Mouse (Mus musculus) erythroblast, embryonic 14.5 days (primary cell): ENCODE results near the gene Bzw1. TPM values are rescaled to one million over a fixed set of nuclear protein-coding genes. Genes with fewer than 3 reads are reported as not detected.
A peak's percentile ranks its signal among the peaks of the same experiment; 100 is the strongest.

Experiments used
- H3K27me3 ChIP-seq: 2 replicates; pipeline ENCODE4 v1.6.1; 2012; ENCODE audit warnings: inconsistent platforms; ENCODE audit not compliant: control insufficient read depth
- H3K36me3 ChIP-seq: 2 replicates; pipeline ENCODE4 v1.6.1; 2012; ENCODE audit warnings: mild to moderate bottlenecking, inconsistent platforms; ENCODE audit not compliant: control insufficient read depth
- H3K4me1 ChIP-seq: 2 replicates; pipeline ENCODE4 v1.6.1; 2012; ENCODE audit warnings: inconsistent platforms; ENCODE audit not compliant: control insufficient read depth
- H3K4me3 ChIP-seq: replicated peaks from 2 replicates; pipeline ENCODE3; 2012; ENCODE audit warnings: moderate library complexity, mild to moderate bottlenecking, inconsistent platforms
- H3K9me3 ChIP-seq: 2 replicates; pipeline ENCODE4 v1.6.1; 2012; ENCODE audit warnings: low read length, inconsistent platforms, mixed read lengths; ENCODE audit not compliant: control insufficient read depth
- GATA1 ChIP-seq: IDR thresholded peaks from 2 replicates; pipeline ENCODE4 v1.6.1; 2012; ENCODE audit warnings: low read length, inconsistent platforms, mixed read lengths
- TAL1 ChIP-seq: IDR thresholded peaks from 3 replicates; pipeline ENCODE4 v1.6.1; 2012; ENCODE audit warnings: low read length, inconsistent platforms, mixed read lengths
- polyA plus RNA-seq: library from polyadenylated mRNA; stranded (reverse); fragments of >175 nt; gene quantifications from 2 replicates; pipeline ENCODE4 v1.2.3, GENCODE M21; 2012

The Bzw1 gene
- polyA plus RNA-seq, 1 experiment = 0.15 TPM

DNA sequence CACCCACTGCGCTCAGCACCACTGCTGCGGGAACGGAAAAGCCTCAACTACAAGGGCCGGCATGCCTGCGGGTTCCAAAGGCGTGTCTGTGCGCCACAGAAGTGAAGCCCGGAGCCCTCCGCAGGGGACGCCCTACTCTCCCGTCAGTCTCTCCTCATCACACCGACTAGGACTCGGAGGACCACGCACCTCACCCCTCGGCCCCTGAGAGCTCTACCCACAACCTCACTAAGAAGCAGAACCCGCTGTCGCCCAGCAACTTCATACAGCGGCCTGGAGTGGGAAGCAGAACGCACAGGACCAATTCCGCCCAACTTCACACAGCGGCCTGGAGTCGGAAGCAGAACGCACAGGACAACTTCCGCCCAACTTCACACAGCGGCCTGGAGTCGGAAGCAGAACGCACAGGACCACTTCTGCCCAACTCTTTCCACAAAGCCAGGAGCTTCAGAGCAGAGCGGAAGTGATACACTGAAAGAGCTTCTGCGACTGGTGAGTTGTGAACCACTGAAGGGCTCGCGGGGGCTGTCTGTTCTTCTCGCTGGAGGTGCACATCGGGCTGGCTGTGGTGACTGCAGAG lies 52.5 kb downstream of the Bzw1 start, which contains the start of the genes Nif3l1 and Ppil3:
TSS of gene Nif3l1 (plus strand) at position 9 of the 580 bp plus-strand sequence.
TSS of gene Ppil3 (minus strand) at position 344 of the 580 bp plus-strand sequence.
- Histone ChIP-seq H3K36me3 (peaks cover 34% of the 10 kb centered on the region), H3K4me3 (peak within 1 kb of the TSS; percentile 84), H3K9me3 (no peaks in the 10 kb centered on the region), H3K27me3 (no peaks in the 10 kb centered on the region), H3K4me1 (peaks cover 43% of the 10 kb centered on the region)
- TF ChIP-seq TAL1 = no peak
- TF ChIP-seq GATA1 = no peak

DNA sequence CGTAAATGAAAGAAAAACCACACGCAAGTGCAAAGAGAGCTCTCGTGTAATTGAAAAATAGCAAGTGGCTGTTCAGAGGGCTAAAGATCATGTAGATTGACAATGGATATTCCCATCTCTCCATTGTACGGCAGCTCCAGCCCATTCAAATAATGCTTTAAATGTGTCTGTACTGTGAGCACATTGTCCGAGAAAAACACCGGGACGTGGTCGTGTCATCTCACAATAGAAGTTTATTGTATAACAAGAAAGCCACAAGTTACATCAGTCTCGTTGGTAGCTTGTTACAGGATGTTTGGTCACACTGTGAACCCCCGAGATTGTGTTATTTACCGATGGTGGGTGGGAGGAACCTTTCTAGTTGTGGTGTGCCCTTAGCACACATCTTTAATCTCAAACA lies 53.2 kb downstream of the Bzw1 start:
- no peak for TF ChIP-seq GATA1
- no peak for TF ChIP-seq TAL1
- H3K4me1 ChIP-seq = peaks cover 43% of the 10 kb centered on the region
- H3K36me3 ChIP-seq = peaks cover 38% of the 10 kb centered on the region
- H3K9me3 ChIP-seq = no peaks in the 10 kb centered on the region
- H3K4me3 ChIP-seq = peak overlapping the region; percentile 84
- no peaks in the 10 kb centered on the region for H3K27me3 ChIP-seq

DNA sequence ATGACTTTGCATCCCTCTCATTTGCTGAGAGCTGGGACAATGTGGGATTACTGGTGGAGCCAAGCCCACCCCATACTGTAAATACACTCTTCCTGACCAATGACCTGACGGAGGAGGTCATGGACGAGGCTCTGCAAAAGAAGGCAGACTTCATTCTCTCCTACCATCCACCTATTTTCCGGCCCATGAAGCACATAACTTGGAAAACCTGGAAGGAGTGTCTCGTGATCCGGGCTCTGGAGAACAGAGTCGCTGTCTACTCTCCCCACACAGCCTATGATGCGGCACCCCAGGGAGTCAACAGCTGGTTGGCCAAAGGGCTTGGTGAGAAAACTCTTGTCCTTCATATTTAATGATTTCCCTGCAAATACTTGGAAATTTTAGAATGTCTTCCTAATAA lies 55.1 kb downstream of the Bzw1 start:
- peaks cover 46% of the 10 kb centered on the region for H3K36me3 ChIP-seq
- peaks cover 43% of the 10 kb centered on the region for H3K4me1 ChIP-seq
- no peaks in the 10 kb centered on the region for H3K9me3 ChIP-seq
- no peaks in the 10 kb centered on the region for H3K27me3 ChIP-seq
- no peak for TF ChIP-seq GATA1
- no peak for TF ChIP-seq TAL1
- H3K4me3 ChIP-seq = no peak overlapping the region

DNA sequence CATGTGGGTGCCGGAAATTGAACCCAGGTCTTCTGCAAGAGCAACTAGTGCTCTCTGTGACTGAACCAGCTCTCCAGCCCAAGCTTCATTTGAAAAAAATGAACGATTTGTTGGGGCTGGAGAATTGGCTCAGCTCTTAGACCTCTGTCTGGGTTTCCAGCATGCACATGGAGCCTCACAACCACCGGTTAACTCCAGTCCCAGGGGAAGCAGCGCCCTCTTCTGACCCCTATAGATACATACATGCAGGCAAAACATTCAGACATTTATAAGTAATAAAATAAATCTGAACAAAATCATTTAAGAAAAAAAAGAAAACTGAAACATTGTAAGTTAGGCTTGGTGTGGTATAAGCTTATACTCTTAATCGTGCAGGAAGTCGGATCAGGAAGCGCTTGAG lies 55.7 kb downstream of the Bzw1 start:
- Histone ChIP-seq H3K4me3 (no peak overlapping the region), H3K9me3 (no peaks in the 10 kb centered on the region; the same call in 1 of the 2 replicates), H3K36me3 (peaks cover 53% of the 10 kb centered on the region), H3K4me1 (peaks cover 43% of the 10 kb centered on the region), H3K27me3 (no peaks in the 10 kb centered on the region)
- TF ChIP-seq GATA1 = no peak
- no peak for TF ChIP-seq TAL1

DNA sequence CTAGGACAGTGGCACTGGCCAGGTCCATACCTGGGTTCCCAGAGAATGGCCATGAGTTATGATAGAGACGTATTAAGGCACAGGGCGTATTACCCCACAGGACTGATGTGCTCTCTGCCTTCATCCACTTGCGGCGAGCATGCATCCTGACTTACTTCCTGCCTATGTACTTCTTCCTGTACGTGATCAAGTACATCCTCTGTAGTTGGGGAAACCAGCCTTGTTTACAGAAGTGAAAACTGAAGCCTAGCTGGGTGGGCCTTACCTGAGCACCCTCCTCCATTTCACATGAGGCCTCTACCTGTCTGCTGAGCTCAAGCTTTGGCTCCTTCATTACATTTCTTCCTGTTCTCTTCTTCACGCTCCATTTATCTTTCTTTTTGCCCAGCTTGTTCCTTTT lies 61.6 kb downstream of the Bzw1 start:
- peaks cover 2% of the 10 kb centered on the region for H3K9me3 ChIP-seq
- TF ChIP-seq TAL1 (no peak), GATA1 (no peak)
- no peaks in the 10 kb centered on the region for H3K27me3 ChIP-seq
- peaks cover 82% of the 10 kb centered on the region for H3K36me3 ChIP-seq
- H3K4me3 ChIP-seq = no peak overlapping the region
- H3K4me1 ChIP-seq = peaks cover 3% of the 10 kb centered on the region

Other genes starting within 250 kb of the Bzw1 start
- not detected in 2 replicates for gene Aox4, start 182.5 kb upstream of the Bzw1 start, polyA plus RNA-seq
- not detected in 2 replicates for gene Aox2, start 114.6 kb upstream of the Bzw1 start, polyA plus RNA-seq
- 1.5 and 2.9 TPM in 2 replicates for gene Clk1, start 31.2 kb downstream of the Bzw1 start, polyA plus RNA-seq
- gene Nif3l1, start 52.3 kb downstream of the Bzw1 start, polyA plus RNA-seq = 0.08 and 0.25 TPM in 2 replicates
- gene Ppil3, start 52.6 kb downstream of the Bzw1 start, polyA plus RNA-seq = 0.40 and 0.43 TPM in 2 replicates
- 2.7 and 2.8 TPM in 2 replicates for gene Orc2, start 112.2 kb downstream of the Bzw1 start, polyA plus RNA-seq
- 0.03 TPM in 2 replicates for gene Fam126b, start 193.4 kb downstream of the Bzw1 start, polyA plus RNA-seq
- gene Ndufb3, start 193.5 kb downstream of the Bzw1 start, polyA plus RNA-seq = 0.62 and 1.2 TPM in 2 replicates